Mouse (Mus musculus) olfactory bulb, adult 2 months (tissue): ENCODE measurements around the gene Sec22c.

Source experiments
- CTCF ChIP-seq: fragments of 200-500 bp; IDR thresholded peaks from 2 replicates; pipeline ENCODE4 v1.5.1; 2012; ENCODE audit warnings: low read depth, mild to moderate bottlenecking, low read length, moderate library complexity; ENCODE audit not compliant: insufficient read depth
- POLR2A ChIP-seq: fragments of 200-500 bp; IDR thresholded peaks from 2 replicates; pipeline ENCODE4 v1.6.1; 2012; ENCODE audit warnings: mild to moderate bottlenecking, low read depth, low read length, moderate library complexity; ENCODE audit not compliant: insufficient read depth

DNA sequence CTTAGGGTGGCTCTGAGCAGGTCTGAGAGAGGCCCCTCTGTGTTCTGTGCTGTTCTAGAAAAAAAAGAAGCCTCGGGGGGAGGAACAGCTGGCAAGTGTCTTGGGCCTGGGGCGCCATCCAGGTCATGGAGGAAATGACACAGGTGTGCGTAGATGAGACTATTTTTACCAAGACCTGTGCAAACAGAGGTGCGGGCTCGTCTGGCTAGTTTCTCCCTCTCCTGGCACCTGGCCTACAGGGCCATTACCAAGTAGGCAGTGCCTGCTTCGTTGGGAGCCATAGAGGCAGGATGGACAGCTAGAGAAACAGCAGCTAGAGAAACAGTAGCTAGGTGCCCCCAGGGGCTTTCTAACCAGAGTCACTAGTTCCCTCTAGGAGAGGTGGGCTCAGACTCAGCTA lies 72.0 kb downstream of the Sec22c start:
- TF ChIP-seq CTCF (no peak), POLR2A (no peak)
